Mouse (Mus musculus): ENCODE data around the gene Cox4i1. TPM values are rescaled to one million over a fixed set of nuclear protein-coding genes. Genes with fewer than 3 reads are reported as not detected.

The Cox4i1 gene
- polyA plus RNA-seq (2014; fragmentation: Nextera tagmentation; extraction: Ambion mirVana), result 812 and 850 TPM in 2 replicates

GRCm38 (mm10) chr8:120667561-120668373 is at the start of gene Cox4i1, which contains the start of gene Gm27021:
Gene Cox4i1, plus strand, starts transcription at chr8:120668222.
Gene Gm27021, minus strand, starts transcription at chr8:120668079.
- peak within 1 kb of the TSS; percentile 62 for H3K4me2 ChIP-seq (ENCODE audit: low read depth, low read length, severe bottlenecking)
- H3K9ac ChIP-seq (ENCODE audit: low read length), result peak within 1 kb of the TSS; percentile 94
- peak; percentile 93 for ATAC-seq (replicated peaks; ENCODE audit: low FRiP score)
- DNase-seq (ENCODE audit: low spot score), result peak; percentile 99
- H3K4me1 ChIP-seq (replicated peaks; ENCODE audit: control insufficient read depth, insufficient read depth, low read length), result peaks cover 9% of the 10 kb centered on the region
- WGBS, result under 1% methylated on average over 92 of the region's 105 CpGs
- H3K27me3 ChIP-seq (ENCODE audit: control insufficient read depth, insufficient read depth, low read length), result no peaks in the 10 kb centered on the region
- H3K36me3 ChIP-seq (ENCODE audit: control insufficient read depth, insufficient read depth, low read length), result peaks cover 7% of the 10 kb centered on the region
- peak within 1 kb of the TSS; percentile 69 for H3K4me3 ChIP-seq (ENCODE audit: low read depth, low read length)
- peak within 1 kb of the TSS; percentile 54 for H3K27ac ChIP-seq (ENCODE audit: low read depth, low read length)
- no peaks in the 10 kb centered on the region for H3K9me3 ChIP-seq (ENCODE audit: control insufficient read depth, low read length)

- Histone ChIP-seq H3K9me3 (ENCODE audit: control insufficient read depth, low read length) (no peaks in the 10 kb centered on the region), H3K27me3 (ENCODE audit: control insufficient read depth, insufficient read depth, low read length) (no peaks in the 10 kb centered on the region), H3K4me3 (ENCODE audit: low read depth, low read length) (no peak overlapping the region), H3K4me1 (replicated peaks; ENCODE audit: control insufficient read depth, insufficient read depth, low read length) (peaks cover 8% of the 10 kb centered on the region; the same call in 1 of the 2 replicates), H3K4me2 (ENCODE audit: low read depth, low read length, severe bottlenecking) (no peak overlapping the region), H3K27ac (ENCODE audit: low read depth, low read length) (no peak overlapping the region), H3K36me3 (ENCODE audit: control insufficient read depth, insufficient read depth, low read length) (no peaks in the 10 kb centered on the region), H3K9ac (ENCODE audit: low read length) (no peak overlapping the region)
- DNase-seq (ENCODE audit: low spot score), result no peak
- WGBS, result 77% methylated on average over 11 of the region's 11 CpGs
- ATAC-seq (replicated peaks; ENCODE audit: low FRiP score), result no peak
These were observed 48.5 kb upstream of the Cox4i1 start for GRCm38 (mm10) chr8:120619235-120620180.

GRCm38 (mm10) chr8:120620441-120620840 is 47.6 kb upstream of the Cox4i1 start:
- WGBS, result 55% methylated on average over 7 of the region's 7 CpGs
- no peaks in the 10 kb centered on the region for H3K9me3 ChIP-seq (ENCODE audit: control insufficient read depth, low read length)
- H3K36me3 ChIP-seq (ENCODE audit: control insufficient read depth, insufficient read depth, low read length), result no peaks in the 10 kb centered on the region
- no peak overlapping the region for H3K4me2 ChIP-seq (ENCODE audit: low read depth, low read length, severe bottlenecking)
- peaks cover 8% of the 10 kb centered on the region; the same call in 1 of the 2 replicates for H3K4me1 ChIP-seq (replicated peaks; ENCODE audit: control insufficient read depth, insufficient read depth, low read length)
- no peak overlapping the region for H3K9ac ChIP-seq (ENCODE audit: low read length)
- H3K27me3 ChIP-seq (ENCODE audit: control insufficient read depth, insufficient read depth, low read length), result no peaks in the 10 kb centered on the region
- H3K27ac ChIP-seq (ENCODE audit: low read depth, low read length), result no peak overlapping the region
- ATAC-seq (replicated peaks; ENCODE audit: low FRiP score), result no peak
- no peak for DNase-seq (ENCODE audit: low spot score)
- H3K4me3 ChIP-seq (ENCODE audit: low read depth, low read length), result no peak overlapping the region

- H3K4me2 ChIP-seq (ENCODE audit: low read depth, low read length, severe bottlenecking), result no peak overlapping the region
- no peak overlapping the region for H3K9ac ChIP-seq (ENCODE audit: low read length)
- whole genome bisulfite sequencing, result 68% methylated on average over 14 of the region's 14 CpGs
- H3K27me3 ChIP-seq (ENCODE audit: control insufficient read depth, insufficient read depth, low read length), result no peaks in the 10 kb centered on the region
- no peak overlapping the region for H3K4me3 ChIP-seq (ENCODE audit: low read depth, low read length)
- no peaks in the 10 kb centered on the region for H3K36me3 ChIP-seq (ENCODE audit: control insufficient read depth, insufficient read depth, low read length)
- H3K27ac ChIP-seq (ENCODE audit: low read depth, low read length), result no peak overlapping the region
- no peaks in the 10 kb centered on the region for H3K9me3 ChIP-seq (ENCODE audit: control insufficient read depth, low read length)
- H3K4me1 ChIP-seq (replicated peaks; ENCODE audit: control insufficient read depth, insufficient read depth, low read length), result peaks cover 3% of the 10 kb centered on the region; the same call in 1 of the 2 replicates
- DNase-seq (ENCODE audit: low spot score) (no peak), ATAC-seq (replicated peaks; ENCODE audit: low FRiP score) (no peak)
These were observed 45.9 kb upstream of the Cox4i1 start for GRCm38 (mm10) chr8:120622161-120622560.

GRCm38 (mm10) chr8:120623608-120624007 is 44.4 kb upstream of the Cox4i1 start:
- Histone ChIP-seq H3K36me3 (ENCODE audit: control insufficient read depth, insufficient read depth, low read length) (no peaks in the 10 kb centered on the region), H3K9ac (ENCODE audit: low read length) (no peak overlapping the region), H3K4me1 (replicated peaks; ENCODE audit: control insufficient read depth, insufficient read depth, low read length) (peaks cover 2% of the 10 kb centered on the region; the same call in 1 of the 2 replicates), H3K9me3 (ENCODE audit: control insufficient read depth, low read length) (no peaks in the 10 kb centered on the region), H3K27ac (ENCODE audit: low read depth, low read length) (no peak overlapping the region), H3K27me3 (ENCODE audit: control insufficient read depth, insufficient read depth, low read length) (no peaks in the 10 kb centered on the region), H3K4me3 (ENCODE audit: low read depth, low read length) (no peak overlapping the region), H3K4me2 (ENCODE audit: low read depth, low read length, severe bottlenecking) (no peak overlapping the region)
- DNase-seq (ENCODE audit: low spot score), result no peak
- no peak for ATAC-seq (replicated peaks; ENCODE audit: low FRiP score)
- 11% methylated on average over 2 of the region's 2 CpGs for WGBS

- Histone ChIP-seq H3K27me3 (ENCODE audit: control insufficient read depth, insufficient read depth, low read length) (no peaks in the 10 kb centered on the region), H3K36me3 (ENCODE audit: control insufficient read depth, insufficient read depth, low read length) (no peaks in the 10 kb centered on the region), H3K4me2 (ENCODE audit: low read depth, low read length, severe bottlenecking) (no peak overlapping the region), H3K9me3 (ENCODE audit: control insufficient read depth, low read length) (no peaks in the 10 kb centered on the region), H3K4me3 (ENCODE audit: low read depth, low read length) (no peak overlapping the region), H3K4me1 (replicated peaks; ENCODE audit: control insufficient read depth, insufficient read depth, low read length) (no peaks in the 10 kb centered on the region), H3K9ac (ENCODE audit: low read length) (no peak overlapping the region), H3K27ac (ENCODE audit: low read depth, low read length) (no peak overlapping the region)
- ATAC-seq (replicated peaks; ENCODE audit: low FRiP score), result no peak
- DNase-seq (ENCODE audit: low spot score), result no peak
- WGBS, result 66% methylated on average over 11 of the region's 11 CpGs
These were observed 41.6 kb upstream of the Cox4i1 start for GRCm38 (mm10) chr8:120626461-120626860.

- no peak overlapping the region for H3K9ac ChIP-seq (ENCODE audit: low read length)
- DNase-seq (ENCODE audit: low spot score) (no peak), ATAC-seq (replicated peaks; ENCODE audit: low FRiP score) (no peak)
- H3K36me3 ChIP-seq (ENCODE audit: control insufficient read depth, insufficient read depth, low read length), result no peaks in the 10 kb centered on the region
- no peak overlapping the region for H3K4me3 ChIP-seq (ENCODE audit: low read depth, low read length)
- no peaks in the 10 kb centered on the region for H3K4me1 ChIP-seq (replicated peaks; ENCODE audit: control insufficient read depth, insufficient read depth, low read length)
- H3K27me3 ChIP-seq (ENCODE audit: control insufficient read depth, insufficient read depth, low read length), result no peaks in the 10 kb centered on the region
- no peaks in the 10 kb centered on the region for H3K9me3 ChIP-seq (ENCODE audit: control insufficient read depth, low read length)
- no peak overlapping the region for H3K4me2 ChIP-seq (ENCODE audit: low read depth, low read length, severe bottlenecking)
- no peak overlapping the region for H3K27ac ChIP-seq (ENCODE audit: low read depth, low read length)
- WGBS, result 84% methylated on average over 5 of the region's 5 CpGs
These were observed 40.7 kb upstream of the Cox4i1 start for GRCm38 (mm10) chr8:120627298-120627697.

- no peak for DNase-seq (ENCODE audit: low spot score)
- peaks cover 20% of the 10 kb centered on the region for H3K27me3 ChIP-seq (ENCODE audit: control insufficient read depth, insufficient read depth, low read length)
- WGBS, result 33% methylated on average over 5 of the region's 5 CpGs
- H3K4me3 ChIP-seq (ENCODE audit: low read depth, low read length), result no peak overlapping the region
- H3K27ac ChIP-seq (ENCODE audit: low read depth, low read length), result no peak overlapping the region
- no peak overlapping the region for H3K9ac ChIP-seq (ENCODE audit: low read length)
- H3K4me1 ChIP-seq (replicated peaks; ENCODE audit: control insufficient read depth, insufficient read depth, low read length), result peaks cover 9% of the 10 kb centered on the region; the same call in 1 of the 2 replicates
- no peak overlapping the region for H3K4me2 ChIP-seq (ENCODE audit: low read depth, low read length, severe bottlenecking)
- H3K9me3 ChIP-seq (ENCODE audit: control insufficient read depth, low read length), result no peaks in the 10 kb centered on the region
- no peak for ATAC-seq (replicated peaks; ENCODE audit: low FRiP score)
- no peaks in the 10 kb centered on the region for H3K36me3 ChIP-seq (ENCODE audit: control insufficient read depth, insufficient read depth, low read length)
These were observed 38.0 kb upstream of the Cox4i1 start for GRCm38 (mm10) chr8:120630031-120630430.

Measured in forebrain, embryonic 11.5 days (tissue).